Mouse (Mus musculus): ENCODE data around the gene Cdc42. TPM values are rescaled to one million over a fixed set of nuclear protein-coding genes. Genes with fewer than 3 reads are reported as not detected.

Cdc42 gene
- polyA plus RNA-seq, 1 experiment from 2014 or later, result 501 TPM

DNA sequence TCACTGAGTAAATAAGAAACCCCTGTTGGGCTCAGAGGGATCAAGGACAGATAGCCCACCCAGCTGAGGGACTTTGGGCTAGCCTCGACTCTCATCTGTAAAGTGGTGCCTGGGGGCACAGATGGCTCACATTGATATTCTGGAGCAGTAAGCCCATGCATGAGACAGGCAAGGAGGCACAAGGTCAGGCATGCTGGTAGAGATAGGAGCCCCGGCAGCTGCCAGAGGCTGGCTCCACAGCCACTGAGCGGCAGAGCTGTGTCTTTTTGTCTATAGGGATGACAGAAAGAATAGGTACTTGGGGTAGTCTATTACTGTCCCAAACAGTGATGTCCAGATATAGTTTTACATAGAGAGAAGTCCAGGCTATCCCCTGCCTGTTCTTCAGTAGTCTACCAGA is 76.2 kb downstream of the Cdc42 start:
- WGBS, result 51% methylated on average over 3 of the region's 3 CpGs

DNA sequence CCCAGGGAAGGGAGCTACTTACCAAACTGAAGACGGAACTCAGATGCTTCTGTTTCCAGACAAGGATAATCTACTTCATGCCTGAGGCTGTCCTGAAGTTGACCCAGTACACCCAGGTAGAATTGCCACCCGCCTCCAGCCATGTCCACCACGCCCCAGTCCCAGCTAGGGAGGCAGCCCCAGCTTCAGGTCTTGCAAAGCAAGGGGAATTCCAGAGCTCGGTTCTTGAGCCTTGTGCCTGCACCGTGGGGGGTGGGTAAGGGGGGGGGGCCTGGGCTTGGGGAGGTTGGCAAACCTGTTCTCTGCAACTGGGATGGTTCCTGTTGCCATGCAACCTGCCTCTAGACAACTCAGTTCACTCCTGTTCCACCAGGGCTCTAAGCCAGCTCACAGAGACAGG is 78.2 kb downstream of the Cdc42 start:
- H3K4me2 ChIP-seq, result no peak overlapping the region
- peaks cover 100% of the 10 kb centered on the region for H3K27me3 ChIP-seq (replicated peaks)
- no peaks in the 10 kb centered on the region for H3K36me3 ChIP-seq
- no peaks in the 10 kb centered on the region for H3K9me3 ChIP-seq
- no peak for ATAC-seq (ENCODE audit: extremely low read depth, insufficient number of reproducible peaks, low FRiP score, low TSS enrichment)
- no peak overlapping the region for H3K4me3 ChIP-seq
- WGBS, result 21% methylated on average over 5 of the region's 5 CpGs
- no peak overlapping the region for H3K9ac ChIP-seq
- H3K27ac ChIP-seq (replicated peaks), result no peak overlapping the region
- peaks cover 41% of the 10 kb centered on the region for H3K4me1 ChIP-seq

More for the DNA sequence above, 76.2 kb downstream of the Cdc42 start:
- Histone ChIP-seq H3K36me3 (no peaks in the 10 kb centered on the region), H3K9me3 (no peaks in the 10 kb centered on the region), H3K27me3 (replicated peaks) (peaks cover 98% of the 10 kb centered on the region), H3K4me1 (peaks cover 38% of the 10 kb centered on the region), H3K4me2 (no peak overlapping the region), H3K27ac (replicated peaks) (no peak overlapping the region), H3K4me3 (no peak overlapping the region), H3K9ac (no peak overlapping the region)
- no peak for ATAC-seq (ENCODE audit: extremely low read depth, insufficient number of reproducible peaks, low FRiP score, low TSS enrichment)

GRCm38 (mm10) chr4:137278144-137279040 is 79.1 kb downstream of the Cdc42 start:
- H3K9ac ChIP-seq, result peak overlapping the region; percentile 78
- H3K9me3 ChIP-seq, result no peaks in the 10 kb centered on the region
- ATAC-seq (ENCODE audit: extremely low read depth, insufficient number of reproducible peaks, low FRiP score, low TSS enrichment), result no peak; the same call in 1 of the 2 replicates
- peaks cover 97% of the 10 kb centered on the region for H3K27me3 ChIP-seq (replicated peaks)
- 5% methylated on average over 22 of the region's 22 CpGs for WGBS
- H3K27ac ChIP-seq (replicated peaks), result no peak overlapping the region
- peaks cover 44% of the 10 kb centered on the region for H3K4me1 ChIP-seq
- H3K36me3 ChIP-seq, result no peaks in the 10 kb centered on the region
- peak overlapping the region; percentile 60 for H3K4me3 ChIP-seq
- peak overlapping the region; percentile 73 for H3K4me2 ChIP-seq

GRCm38 (mm10) chr4:137277600-137278143 is 79.8 kb downstream of the Cdc42 start:
- Histone ChIP-seq H3K27me3 (replicated peaks) (peaks cover 90% of the 10 kb centered on the region), H3K36me3 (no peaks in the 10 kb centered on the region), H3K9ac (peak overlapping the region; percentile 78), H3K27ac (replicated peaks) (no peak overlapping the region), H3K4me3 (peak overlapping the region; percentile 60), H3K4me2 (peak overlapping the region; percentile 73), H3K4me1 (peaks cover 37% of the 10 kb centered on the region), H3K9me3 (no peaks in the 10 kb centered on the region)
- 0% methylated on average over 54 of the region's 71 CpGs for WGBS
- ATAC-seq (ENCODE audit: extremely low read depth, insufficient number of reproducible peaks, low FRiP score, low TSS enrichment), result no peak

DNA sequence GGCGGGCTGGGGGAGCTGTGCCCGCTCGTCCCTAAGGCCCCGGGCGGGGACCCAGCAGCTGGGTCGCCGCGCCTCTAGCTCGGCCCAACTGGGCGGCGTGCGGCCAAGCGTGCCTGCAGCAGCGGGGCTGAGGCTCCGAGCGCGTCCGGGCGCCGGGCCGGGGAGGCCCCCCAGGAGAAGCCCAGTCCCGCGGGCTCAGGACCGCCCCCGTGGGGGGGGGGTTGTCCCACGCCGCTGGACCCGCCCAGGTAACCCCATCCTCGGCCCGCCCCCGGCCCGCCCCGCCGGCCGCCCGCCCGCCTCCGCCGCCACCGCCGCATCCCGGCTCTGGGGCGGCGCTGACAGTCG is 80.4 kb downstream of the Cdc42 start, which contains the start of gene Wnt4:
TSS of gene Wnt4 (plus strand) at position 324 of the 348 bp plus-strand sequence.
- no peak within 1 kb of the TSS; the same call in 1 of the 2 replicates for H3K27ac ChIP-seq (replicated peaks)
- H3K4me1 ChIP-seq, result peaks cover 32% of the 10 kb centered on the region
- 1% methylated on average over 24 of the region's 45 CpGs for WGBS
- peaks cover 85% of the 10 kb centered on the region for H3K27me3 ChIP-seq (replicated peaks)
- peak; percentile 37; the same call in 1 of the 2 replicates for ATAC-seq (ENCODE audit: extremely low read depth, insufficient number of reproducible peaks, low FRiP score, low TSS enrichment)
- H3K4me2 ChIP-seq, result peak within 1 kb of the TSS; percentile 73
- H3K4me3 ChIP-seq, result peak within 1 kb of the TSS; percentile 60
- no peaks in the 10 kb centered on the region for H3K36me3 ChIP-seq
- H3K9me3 ChIP-seq, result no peaks in the 10 kb centered on the region
- H3K9ac ChIP-seq, result peak within 1 kb of the TSS; percentile 78

- Histone ChIP-seq H3K4me1 (peaks cover 32% of the 10 kb centered on the region), H3K36me3 (no peaks in the 10 kb centered on the region), H3K27ac (replicated peaks) (no peak overlapping the region; the same call in 1 of the 2 replicates), H3K9me3 (no peaks in the 10 kb centered on the region), H3K4me3 (peak overlapping the region; percentile 60), H3K4me2 (peak overlapping the region; percentile 73), H3K9ac (peak overlapping the region; percentile 78), H3K27me3 (replicated peaks) (peaks cover 84% of the 10 kb centered on the region)
- WGBS, result 1% methylated on average over 38 of the region's 46 CpGs
- no peak for ATAC-seq (ENCODE audit: extremely low read depth, insufficient number of reproducible peaks, low FRiP score, low TSS enrichment)
These were observed 80.9 kb downstream of the Cdc42 start for GRCm38 (mm10) chr4:137276443-137277165.

GRCm38 (mm10) chr4:137274304-137274703 is 83.2 kb downstream of the Cdc42 start:
- Histone ChIP-seq H3K4me1 (peaks cover 34% of the 10 kb centered on the region), H3K4me2 (no peak overlapping the region), H3K27ac (replicated peaks) (no peak overlapping the region), H3K4me3 (no peak overlapping the region), H3K27me3 (replicated peaks) (peaks cover 78% of the 10 kb centered on the region), H3K36me3 (no peaks in the 10 kb centered on the region), H3K9me3 (no peaks in the 10 kb centered on the region), H3K9ac (no peak overlapping the region)
- 6% methylated on average over 6 of the region's 6 CpGs for WGBS
- ATAC-seq (ENCODE audit: extremely low read depth, insufficient number of reproducible peaks, low FRiP score, low TSS enrichment), result no peak

- Histone ChIP-seq H3K4me2 (no peak overlapping the region), H3K4me1 (peaks cover 18% of the 10 kb centered on the region), H3K36me3 (no peaks in the 10 kb centered on the region), H3K27ac (replicated peaks) (no peak overlapping the region), H3K9me3 (no peaks in the 10 kb centered on the region), H3K9ac (no peak overlapping the region), H3K27me3 (replicated peaks) (peaks cover 72% of the 10 kb centered on the region), H3K4me3 (no peak overlapping the region)
- ATAC-seq (ENCODE audit: extremely low read depth, insufficient number of reproducible peaks, low FRiP score, low TSS enrichment), result no peak
- WGBS, result 70% methylated on average over 8 of the region's 8 CpGs
These were observed 85.7 kb downstream of the Cdc42 start for GRCm38 (mm10) chr4:137271856-137272255.

Other genes with a start within 250 kb of the Cdc42 start
- gene Wnt4, start 80.2 kb downstream of the Cdc42 start, polyA plus RNA-seq (2015; fragmentation: Nextera tagmentation; extraction: Ambion mirVana), result 0.84 and 0.95 TPM in 2 replicates
- gene Cela3a, start 52.1 kb upstream of the Cdc42 start, polyA plus RNA-seq (2015; fragmentation: Nextera tagmentation; extraction: Ambion mirVana), result not detected in 2 replicates
- 0.22 TPM in 1 of 2 replicates, not detected in the other for gene Cela3b, start 72.8 kb upstream of the Cdc42 start, polyA plus RNA-seq (2015; fragmentation: Nextera tagmentation; extraction: Ambion mirVana)
- not detected in 2 replicates for gene 1700013G24Rik, start 95.6 kb upstream of the Cdc42 start, polyA plus RNA-seq (2015; fragmentation: Nextera tagmentation; extraction: Ambion mirVana)
- 48.9 and 50.0 TPM in 2 replicates for gene Hspg2, start 111.0 kb upstream of the Cdc42 start, polyA plus RNA-seq (2015; fragmentation: Nextera tagmentation; extraction: Ambion mirVana)
- not detected in 2 replicates for gene Ldlrad2, start 216.8 kb upstream of the Cdc42 start, polyA plus RNA-seq (2015; fragmentation: Nextera tagmentation; extraction: Ambion mirVana)
- 31.8 and 34.6 TPM in 2 replicates for gene Usp48, start 236.0 kb upstream of the Cdc42 start, polyA plus RNA-seq (2015; fragmentation: Nextera tagmentation; extraction: Ambion mirVana)

Measured in heart, embryonic 13.5 days (tissue).